Mouse (Mus musculus): ENCODE data around the gene Ifitm1. TPM values are rescaled to one million over a fixed set of nuclear protein-coding genes. Genes with fewer than 3 reads are reported as not detected.
A peak's percentile ranks its signal among the peaks of the same experiment; 100 is the strongest.

The Ifitm1 gene
- polyA plus RNA-seq, 2 experiments: 30.9 to 35.7 TPM

DNA sequence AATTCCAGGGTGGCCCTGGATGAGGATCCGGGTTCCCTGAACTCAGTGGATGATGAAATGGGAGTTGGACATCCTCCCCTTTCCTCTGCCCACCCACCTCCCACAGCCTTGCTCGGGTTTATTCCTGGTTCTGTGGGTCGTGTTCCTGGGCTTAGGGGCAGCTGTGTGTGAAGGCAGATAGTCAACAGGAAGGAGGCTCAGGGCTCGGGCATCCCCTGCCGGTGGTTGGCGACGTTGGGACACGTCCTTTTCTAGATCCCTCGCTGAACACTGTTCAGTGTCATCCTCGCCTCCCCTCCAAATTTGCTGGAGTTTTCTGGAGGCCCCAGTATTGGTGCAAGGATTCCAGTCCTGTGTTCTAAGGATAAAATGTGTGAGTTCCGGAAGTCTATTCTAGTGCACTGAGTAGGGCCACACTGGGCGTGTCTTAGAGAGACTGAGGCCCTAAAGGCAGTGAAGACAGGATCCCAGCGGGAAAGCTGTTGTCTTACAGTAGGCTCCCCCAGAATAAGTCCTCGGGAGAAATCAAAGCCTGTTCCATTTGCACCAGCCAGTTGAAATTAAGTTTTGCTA, 24.2 kb downstream of the Ifitm1 start:
- Histone ChIP-seq H3K4me2 (ENCODE audit: low read depth) (no peak overlapping the region), H3K36me3 (replicated peaks; ENCODE audit: control insufficient read depth, insufficient read depth, low read depth) (no peaks in the 10 kb centered on the region), H3K4me3 (ENCODE audit: insufficient read depth in 1 of 2, low read depth in 2 of 2, low read length in 2 of 2) (no peak overlapping the region), H3K9me3 (ENCODE audit: control insufficient read depth, low read length) (no peaks in the 10 kb centered on the region), H3K27me3 (ENCODE audit: control insufficient read depth, insufficient read depth, low read length) (no peaks in the 10 kb centered on the region), H3K27ac (no peak overlapping the region), H3K9ac (replicated peaks) (no peak overlapping the region), H3K4me1 (replicated peaks; ENCODE audit: control insufficient read depth in 2 of 2, insufficient read depth in 2 of 2, low read length in 1 of 2) (peaks cover 0 to 9% of the 10 kb centered on the region in 2 experiments; a peak in 2 of 4 replicates)
- DNase-seq (ENCODE audit: low read depth in 3 of 3, low spot score in 3 of 3) (no peak), ATAC-seq (ENCODE audit: insufficient read depth) (no peak)
- WGBS (ENCODE audit: insufficient replicate concordance): 29% methylated on average over 14 of the region's 14 CpGs
- TF ChIP-seq EP300 (IDR thresholded peaks at IDR 0.05; ENCODE audit: low read depth) (no peak), CTCF (IDR thresholded peaks at IDR 0.05; ENCODE audit: low read depth) (peak; percentile 44)

DNA sequence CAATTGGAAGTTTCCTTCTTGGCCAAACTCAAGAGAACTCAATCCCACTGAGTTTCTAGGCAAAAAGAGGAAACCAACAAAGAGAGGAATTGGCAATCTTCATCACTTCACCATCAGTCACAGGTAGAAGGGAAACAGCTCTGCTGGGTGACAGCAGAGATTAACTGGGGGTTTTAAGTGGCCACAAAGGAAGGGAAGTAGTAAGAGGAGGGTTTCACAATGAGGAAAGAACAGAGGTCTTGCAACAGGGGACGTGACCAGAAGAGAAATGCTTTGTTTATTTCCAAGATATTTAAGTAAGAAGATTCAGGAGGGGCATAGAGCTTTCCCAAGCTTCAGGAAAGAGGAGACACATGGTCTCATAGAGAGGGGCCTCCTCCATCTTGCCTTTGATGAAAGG, 30.8 kb downstream of the Ifitm1 start:
- no peaks in the 10 kb centered on the region for H3K9me3 ChIP-seq (ENCODE audit: control insufficient read depth, low read length)
- H3K4me3 ChIP-seq (ENCODE audit: insufficient read depth in 1 of 2, low read depth in 2 of 2, low read length in 2 of 2): no peak overlapping the region
- H3K4me1 ChIP-seq (replicated peaks; ENCODE audit: control insufficient read depth in 2 of 2, insufficient read depth in 2 of 2, low read length in 1 of 2): 0 out of 4 replicates have a peak, but pooled peaks cover 0 to 1% of the 10 kb centered on the region in 2 experiments
- H3K36me3 ChIP-seq (replicated peaks; ENCODE audit: control insufficient read depth, insufficient read depth, low read depth): no peaks in the 10 kb centered on the region
- 7% methylated on average over 1 of the region's 1 CpGs for WGBS (ENCODE audit: insufficient replicate concordance)
- H3K27ac ChIP-seq: no peak overlapping the region
- no peak for TF ChIP-seq CTCF (IDR thresholded peaks at IDR 0.05; ENCODE audit: low read depth)
- TF ChIP-seq EP300 (IDR thresholded peaks at IDR 0.05; ENCODE audit: low read depth): no peak
- H3K9ac ChIP-seq (replicated peaks): no peak overlapping the region
- no peaks in the 10 kb centered on the region for H3K27me3 ChIP-seq (ENCODE audit: control insufficient read depth, insufficient read depth, low read length)
- DNase-seq (ENCODE audit: low read depth in 3 of 3, low spot score in 3 of 3) (no peak), ATAC-seq (ENCODE audit: insufficient read depth) (no peak)
- no peak overlapping the region for H3K4me2 ChIP-seq (ENCODE audit: low read depth)

DNA sequence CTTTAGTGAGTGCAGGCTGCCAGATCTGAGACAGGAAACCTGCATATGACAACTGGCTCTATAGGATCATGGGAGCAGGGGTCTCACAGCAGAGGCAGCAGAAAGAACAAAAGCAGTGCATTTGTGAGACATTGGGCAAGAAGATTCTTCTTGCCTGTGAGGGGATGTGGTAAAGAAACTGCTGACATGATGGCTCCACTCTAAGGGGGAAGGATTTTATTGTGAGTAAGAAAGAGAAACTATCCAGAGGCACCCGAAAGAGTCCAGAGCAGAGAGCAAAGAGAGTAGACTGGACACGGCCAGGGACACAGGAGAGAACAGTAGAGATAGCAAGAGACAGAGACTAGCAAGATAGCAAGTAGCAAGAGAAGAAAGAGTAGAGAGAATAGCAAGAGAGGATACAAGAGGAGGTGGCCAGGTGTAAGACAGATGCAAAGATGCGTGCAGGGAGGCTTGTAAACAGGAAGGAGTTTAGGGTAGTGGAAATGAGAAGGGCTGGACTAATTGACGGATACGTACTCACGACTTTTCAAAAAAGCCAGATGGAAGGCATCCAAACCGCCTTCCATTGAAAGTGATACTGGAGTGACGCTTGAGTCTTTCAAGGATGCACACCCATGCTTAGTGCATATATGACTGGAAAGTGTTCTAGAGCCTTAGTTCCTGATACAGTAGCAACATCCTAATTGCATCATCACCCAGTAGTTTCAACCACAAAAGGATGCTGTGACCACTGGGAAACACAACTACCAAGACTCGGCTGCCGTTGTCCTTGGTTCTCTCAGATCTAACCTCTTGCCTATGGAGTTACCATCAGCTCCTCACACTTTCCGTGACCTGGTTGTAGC, 32.1 kb downstream of the Ifitm1 start:
- Histone ChIP-seq H3K27me3 (ENCODE audit: control insufficient read depth, insufficient read depth, low read length) (no peaks in the 10 kb centered on the region), H3K36me3 (replicated peaks; ENCODE audit: control insufficient read depth, insufficient read depth, low read depth) (no peaks in the 10 kb centered on the region), H3K27ac (no peak overlapping the region), H3K4me3 (ENCODE audit: insufficient read depth in 1 of 2, low read depth in 2 of 2, low read length in 2 of 2) (no peak overlapping the region), H3K9me3 (ENCODE audit: control insufficient read depth, low read length) (no peaks in the 10 kb centered on the region), H3K4me2 (ENCODE audit: low read depth) (no peak overlapping the region), H3K4me1 (replicated peaks; ENCODE audit: control insufficient read depth in 2 of 2, insufficient read depth in 2 of 2, low read length in 1 of 2) (0 out of 4 replicates have a peak, but pooled peaks cover 0 to 1% of the 10 kb centered on the region in 2 experiments), H3K9ac (replicated peaks) (no peak overlapping the region)
- WGBS (ENCODE audit: insufficient replicate concordance): 49% methylated on average over 11 of the region's 11 CpGs
- ATAC-seq (ENCODE audit: insufficient read depth) (no peak), DNase-seq (ENCODE audit: low read depth in 3 of 3, low spot score in 3 of 3) (no peak)
- TF ChIP-seq CTCF (IDR thresholded peaks at IDR 0.05; ENCODE audit: low read depth) (no peak), EP300 (IDR thresholded peaks at IDR 0.05; ENCODE audit: low read depth) (no peak)

DNA sequence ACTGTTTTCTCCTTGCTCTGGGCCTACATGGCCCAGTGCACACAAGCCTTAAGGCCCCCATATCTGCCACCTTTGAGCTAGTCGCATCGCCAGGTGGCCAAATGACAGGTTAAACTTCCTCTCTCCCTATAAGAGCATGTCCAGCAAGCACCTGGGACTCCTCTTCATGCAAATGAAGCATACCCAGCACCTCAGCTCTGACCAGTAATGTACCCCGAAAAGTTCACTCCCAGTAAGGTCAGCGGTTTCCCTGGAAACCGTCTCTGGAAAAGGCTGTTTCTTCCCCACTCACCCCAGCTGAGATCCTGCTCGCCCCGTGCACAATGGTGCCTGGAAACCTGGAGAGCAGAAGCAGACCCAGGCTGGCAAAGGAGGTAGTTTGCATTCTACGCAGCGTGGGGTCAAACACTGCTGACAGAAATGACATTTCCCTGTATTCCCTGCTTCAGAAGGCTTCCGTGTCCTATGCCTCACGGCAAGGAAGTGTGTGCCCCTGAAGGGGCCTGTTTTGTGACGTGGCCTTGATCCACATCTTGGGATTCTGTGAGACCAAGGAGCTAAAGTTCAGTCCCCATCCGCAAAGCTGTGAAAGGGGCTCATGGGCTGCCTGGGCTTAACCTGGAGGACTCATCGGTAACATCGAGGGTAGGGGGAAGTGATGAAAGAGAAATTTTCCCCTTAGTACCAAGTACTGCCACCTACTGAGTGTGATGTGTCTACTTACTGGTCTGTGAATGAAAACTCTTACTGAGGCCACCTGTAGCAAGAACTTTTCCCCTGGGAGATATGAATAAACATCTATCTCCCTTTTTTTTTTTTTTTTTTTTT, 34.1 kb downstream of the Ifitm1 start:
- Histone ChIP-seq H3K36me3 (replicated peaks; ENCODE audit: control insufficient read depth, insufficient read depth, low read depth) (no peaks in the 10 kb centered on the region), H3K4me2 (ENCODE audit: low read depth) (no peak overlapping the region), H3K9ac (replicated peaks) (no peak overlapping the region), H3K4me1 (replicated peaks; ENCODE audit: control insufficient read depth in 2 of 2, insufficient read depth in 2 of 2, low read length in 1 of 2) (0 out of 4 replicates have a peak, but pooled peaks cover 0 to 1% of the 10 kb centered on the region in 2 experiments), H3K4me3 (ENCODE audit: insufficient read depth in 1 of 2, low read depth in 2 of 2, low read length in 2 of 2) (no peak overlapping the region), H3K27me3 (ENCODE audit: control insufficient read depth, insufficient read depth, low read length) (no peaks in the 10 kb centered on the region), H3K27ac (no peak overlapping the region), H3K9me3 (ENCODE audit: control insufficient read depth, low read length) (no peaks in the 10 kb centered on the region)
- no peak for DNase-seq (ENCODE audit: low read depth in 3 of 3, low spot score in 3 of 3)
- 67% methylated on average over 15 of the region's 15 CpGs for WGBS (ENCODE audit: insufficient replicate concordance)
- ATAC-seq (ENCODE audit: insufficient read depth): no peak
- TF ChIP-seq EP300 (IDR thresholded peaks at IDR 0.05; ENCODE audit: low read depth) (no peak), CTCF (IDR thresholded peaks at IDR 0.05; ENCODE audit: low read depth) (no peak)

All from liver, embryonic 14.5 days (tissue).